Mouse (Mus musculus): ENCODE data around the gene Alpk3.
"Not testable (repeated sequence)": the region's sequence is repeated elsewhere in the genome, so short reads cannot be mapped to it uniquely, and the experiment has no call there.

The Alpk3 gene

GRCm38 (mm10) chr7:81125215-81126175 lies 68.1 kb downstream of the Alpk3 start:
- DNase-seq (ENCODE audit: extremely low spot score, low spot score), result no peak

- DNase-seq (ENCODE audit: extremely low spot score, low spot score), result peak; percentile 26
Measured at GRCm38 (mm10) chr7:81131864-81132263, 74.5 kb downstream of the Alpk3 start.

- peak; percentile 22 for DNase-seq (ENCODE audit: extremely low spot score, low spot score)
Measured at GRCm38 (mm10) chr7:81132851-81133279, 75.5 kb downstream of the Alpk3 start.

GRCm38 (mm10) chr7:81133416-81133815 lies 76.0 kb downstream of the Alpk3 start:
- DNase-seq (ENCODE audit: extremely low spot score, low spot score), result no peak

- DNase-seq (ENCODE audit: extremely low spot score, low spot score), result no peak
Measured at GRCm38 (mm10) chr7:81133941-81134340, 76.5 kb downstream of the Alpk3 start.

- DNase-seq (ENCODE audit: extremely low spot score, low spot score), result peak; percentile 63
Measured at GRCm38 (mm10) chr7:81134614-81135067, 77.2 kb downstream of the Alpk3 start.

- no peak for DNase-seq (ENCODE audit: extremely low spot score, low spot score)
Measured at GRCm38 (mm10) chr7:81137292-81137691, 79.9 kb downstream of the Alpk3 start.

GRCm38 (mm10) chr7:81139100-81139499 lies 81.7 kb downstream of the Alpk3 start:
- no peak for DNase-seq (ENCODE audit: extremely low spot score, low spot score)

- no peak for DNase-seq (ENCODE audit: extremely low spot score, low spot score)
Measured at GRCm38 (mm10) chr7:81139671-81140404, 82.4 kb downstream of the Alpk3 start.

- DNase-seq (ENCODE audit: extremely low spot score, low spot score), result no peak
Measured at GRCm38 (mm10) chr7:81141541-81141940, 84.1 kb downstream of the Alpk3 start.

GRCm38 (mm10) chr7:81143056-81143455 lies 85.7 kb downstream of the Alpk3 start:
- not testable (repeated sequence) for DNase-seq (ENCODE audit: extremely low spot score, low spot score)

GRCm38 (mm10) chr7:81149759-81150158 lies 92.4 kb downstream of the Alpk3 start:
- DNase-seq (ENCODE audit: extremely low spot score, low spot score), result no peak

GRCm38 (mm10) chr7:81151216-81151615 lies 93.8 kb downstream of the Alpk3 start:
- DNase-seq (ENCODE audit: extremely low spot score, low spot score), result no peak

GRCm38 (mm10) chr7:81152306-81152705 lies 94.9 kb downstream of the Alpk3 start:
- DNase-seq (ENCODE audit: extremely low spot score, low spot score), result no peak

GRCm38 (mm10) chr7:81152826-81153225 lies 95.4 kb downstream of the Alpk3 start:
- DNase-seq (ENCODE audit: extremely low spot score, low spot score), result no peak

GRCm38 (mm10) chr7:81153327-81153726 lies 95.9 kb downstream of the Alpk3 start:
- no peak for DNase-seq (ENCODE audit: extremely low spot score, low spot score)

GRCm38 (mm10) chr7:81154244-81154643 lies 96.8 kb downstream of the Alpk3 start:
- DNase-seq (ENCODE audit: extremely low spot score, low spot score), result not testable (repeated sequence)

- peak; percentile 72 for DNase-seq (ENCODE audit: extremely low spot score, low spot score)
Measured at GRCm38 (mm10) chr7:81154960-81155359, 97.6 kb downstream of the Alpk3 start.
